Mouse (Mus musculus) MEL (cell line): ENCODE data around the gene Fgg. TPM values are rescaled to one million over a fixed set of nuclear protein-coding genes. Genes with fewer than 3 reads are reported as not detected.

Experiments used
- DNase-seq: peaks from one replicate; pipeline ENCODE4 v3.0.0; 2011; ENCODE audit warnings: low read depth, low spot score
- H3K27ac ChIP-seq: 2 replicates; pipeline ENCODE4 v1.5.1; 2012; ENCODE audit warnings: low read depth, mild to moderate bottlenecking, control low read depth, low read length, moderate library complexity; ENCODE audit not compliant: control insufficient read depth
- H3K27me3 ChIP-seq, 2 experiments: fragments of 150-350 bp in 1 of 2; sonication (generic) in 1 of 2; 2 replicates each; pipeline ENCODE4 v1.6.1; 2012; ENCODE audit warnings: low read length in 2 of 2, mild to moderate bottlenecking in 2 of 2, improper control_type of control experiment in 1 of 2, moderate library complexity in 1 of 2; ENCODE audit not compliant: insufficient read depth in 2 of 2, control insufficient read depth in 1 of 2
- H3K36me3 ChIP-seq, 2 experiments: 2 replicates each; pipeline ENCODE4 v1.6.1; 2012 to 2014; ENCODE audit warnings: low read length in 2 of 2, improper control_type of control experiment in 1 of 2, inconsistent platforms in 1 of 2, mild to moderate bottlenecking in 1 of 2; ENCODE audit not compliant: insufficient read depth in 2 of 2, control insufficient read depth in 1 of 2
- H3K4me1 ChIP-seq, 2 experiments: fragments of 150-350 bp in 1 of 2; sonication (generic) in 1 of 2; 2 replicates each; pipeline ENCODE4 v1.6.1; 2012; ENCODE audit warnings: low read length in 2 of 2, improper control_type of control experiment in 1 of 2, mild to moderate bottlenecking in 1 of 2; ENCODE audit not compliant: insufficient read depth in 2 of 2, control insufficient read depth in 1 of 2
- H3K4me3 ChIP-seq, 2 experiments: fragments of 150-350 bp in 1 of 2; sonication (generic) in 1 of 2; 2 replicates each; pipeline ENCODE4 v1.5.1; 2012; ENCODE audit warnings: low read depth in 2 of 2, low read length in 2 of 2, mild to moderate bottlenecking in 2 of 2, moderate library complexity in 2 of 2, control low read depth in 1 of 2, improper control_type of control experiment in 1 of 2; ENCODE audit not compliant: control insufficient read depth in 1 of 2, insufficient read depth in 1 of 2
- H3K79me2 ChIP-seq: 2 replicates; pipeline ENCODE4 v1.6.1; 2012; ENCODE audit warnings: mild to moderate bottlenecking, low read length, moderate library complexity; ENCODE audit not compliant: control insufficient read depth, poor library complexity, insufficient read depth
- H3K9ac ChIP-seq: 2 replicates; pipeline ENCODE4 v1.6.1; 2012; ENCODE audit warnings: low read depth, mild to moderate bottlenecking, control low read depth, low read length, moderate library complexity; ENCODE audit not compliant: control insufficient read depth, poor library complexity, severe bottlenecking
- H3K9me3 ChIP-seq: fragments of 150-350 bp; sonication (generic); replicated peaks from 2 replicates; pipeline ENCODE4 v1.6.1; 2012; ENCODE audit warnings: mild to moderate bottlenecking, low read length, improper control_type of control experiment, moderate library complexity; ENCODE audit not compliant: insufficient read depth
- BHLHE40 ChIP-seq: IDR thresholded peaks from 2 replicates; pipeline ENCODE4 v1.6.1; 2012; ENCODE audit warnings: low read depth, mild to moderate bottlenecking, inconsistent platforms, low read length, improper control_type of control experiment, borderline replicate concordance
- CHD1 ChIP-seq: IDR thresholded peaks from 2 replicates; pipeline ENCODE4 v1.6.1; 2012; ENCODE audit warnings: low read depth, mild to moderate bottlenecking, inconsistent platforms, low read length, improper control_type of control experiment
- CHD2 ChIP-seq: IDR thresholded peaks from 2 replicates; pipeline ENCODE4 v1.6.1; 2011; ENCODE audit warnings: low read length, improper control_type of control experiment
- E2F4 ChIP-seq: IDR thresholded peaks from 2 replicates; pipeline ENCODE4 v1.6.1; 2011; ENCODE audit warnings: low read depth, low read length, improper control_type of control experiment, borderline replicate concordance
- GATA1 ChIP-seq: IDR thresholded peaks from 2 replicates; pipeline ENCODE4 v1.6.1; 2011; ENCODE audit warnings: low read depth, low read length, improper control_type of control experiment
- HCFC1 ChIP-seq: IDR thresholded peaks from 2 replicates; pipeline ENCODE4 v1.6.1; 2012; ENCODE audit warnings: low read depth, mild to moderate bottlenecking, inconsistent platforms, low read length, improper control_type of control experiment, moderate library complexity
- JUND ChIP-seq: IDR thresholded peaks from 2 replicates; pipeline ENCODE4 v1.6.1; 2011; ENCODE audit warnings: low read depth, mild to moderate bottlenecking, improper control_type of control experiment, low read length
- MAX ChIP-seq: IDR thresholded peaks from 2 replicates; pipeline ENCODE4 v1.6.1; 2011; ENCODE audit warnings: low read length, improper control_type of control experiment
- MAZ ChIP-seq: IDR thresholded peaks from 2 replicates; pipeline ENCODE4 v1.6.1; 2012; ENCODE audit warnings: low read depth, mild to moderate bottlenecking, inconsistent platforms, low read length, improper control_type of control experiment
- MXI1 ChIP-seq: IDR thresholded peaks from 2 replicates; pipeline ENCODE4 v1.6.1; 2011; ENCODE audit warnings: mild to moderate bottlenecking, low read depth, low read length, improper control_type of control experiment
- MYB ChIP-seq: IDR thresholded peaks from 2 replicates; pipeline ENCODE4 v1.6.1; 2011; ENCODE audit warnings: mild to moderate bottlenecking, low read depth, low read length, improper control_type of control experiment
- MYC ChIP-seq: IDR thresholded peaks from 2 replicates; pipeline ENCODE4 v1.6.1; 2011; ENCODE audit warnings: low read depth, mild to moderate bottlenecking, low read length, improper control_type of control experiment, moderate library complexity
- NELFE ChIP-seq: IDR thresholded peaks from 2 replicates; pipeline ENCODE4 v1.6.1; 2011; ENCODE audit warnings: low read depth, low read length, improper control_type of control experiment
- NRF1 ChIP-seq: IDR thresholded peaks from 2 replicates; pipeline ENCODE4 v1.6.1; 2014; ENCODE audit warnings: low read depth, mild to moderate bottlenecking, inconsistent platforms, low read length, improper control_type of control experiment, moderate library complexity; ENCODE audit not compliant: poor library complexity, insufficient read depth, severe bottlenecking
- POLR2AphosphoS2 ChIP-seq: IDR thresholded peaks from 2 replicates; pipeline ENCODE4 v1.6.1; 2011; ENCODE audit warnings: low read length, improper control_type of control experiment
- RCOR1 ChIP-seq: IDR thresholded peaks from 2 replicates; pipeline ENCODE4 v1.6.1; 2012; ENCODE audit warnings: low read depth, mild to moderate bottlenecking, inconsistent platforms, low read length, improper control_type of control experiment
- SIN3A ChIP-seq: IDR thresholded peaks from 2 replicates; pipeline ENCODE4 v1.6.1; 2012; ENCODE audit warnings: low read length, improper control_type of control experiment, inconsistent platforms
- SMC3 ChIP-seq: IDR thresholded peaks from 2 replicates; pipeline ENCODE4 v1.6.1; 2011; ENCODE audit warnings: low read depth, low read length, improper control_type of control experiment
- TAL1 ChIP-seq: IDR thresholded peaks from 2 replicates; pipeline ENCODE4 v1.6.1; 2012; ENCODE audit warnings: mild to moderate bottlenecking, inconsistent platforms, low read length, moderate library complexity, mixed read lengths
- UBTF ChIP-seq: IDR thresholded peaks from 2 replicates; pipeline ENCODE4 v1.6.1; 2012; ENCODE audit warnings: low read depth, mild to moderate bottlenecking, inconsistent platforms, low read length, improper control_type of control experiment, moderate library complexity, borderline replicate concordance; ENCODE audit not compliant: insufficient read depth
- USF2 ChIP-seq, 2 experiments: IDR thresholded peaks; 2 replicates each; pipeline ENCODE4 v1.6.1; 2011 to 2012; ENCODE audit warnings: improper control_type of control experiment in 2 of 2, low read length in 2 of 2, borderline replicate concordance in 1 of 2, inconsistent platforms in 1 of 2, low read depth in 1 of 2, mild to moderate bottlenecking in 1 of 2; ENCODE audit not compliant: insufficient read depth in 1 of 2
- ZC3H11A ChIP-seq: IDR thresholded peaks from 2 replicates; pipeline ENCODE4 v1.6.1; 2012; ENCODE audit warnings: low read depth, mild to moderate bottlenecking, inconsistent platforms, low read length, improper control_type of control experiment
- ZKSCAN1 ChIP-seq: IDR thresholded peaks from 2 replicates; pipeline ENCODE4 v1.6.1; 2012; ENCODE audit warnings: low read depth, mild to moderate bottlenecking, inconsistent platforms, low read length, improper control_type of control experiment, moderate library complexity
- ZMIZ1 ChIP-seq: IDR thresholded peaks from 2 replicates; pipeline ENCODE4 v1.6.1; 2012; ENCODE audit warnings: low read depth, mild to moderate bottlenecking, inconsistent platforms, low read length, improper control_type of control experiment, moderate library complexity
- polyA plus RNA-seq, 2 experiments: library from polyadenylated mRNA; stranded (reverse) in 1 of 2; unstranded in 1 of 2; fragments of >175 nt in 1 of 2; fragments of >200 nt in 1 of 2; gene quantifications; 2 replicates each; pipeline versions ENCODE4 v1.2.1 to v1.2.4; 2012; ENCODE audit warnings: low replicate concordance in 2 of 2, low read depth in 1 of 2; ENCODE audit not compliant: insufficient read length in 2 of 2, insufficient read depth in 1 of 2, missing spikeins in 1 of 2
- total RNA-seq: library from RNA; depleted of rRNA; stranded (reverse); fragments of 300-350 nt; gene quantifications from 2 replicates; pipeline ENCODE4 v1.2.3, GENCODE M21; 2012

Gene Fgg
- total and polyA plus RNA-seq, 3 experiments: not detected

DNA sequence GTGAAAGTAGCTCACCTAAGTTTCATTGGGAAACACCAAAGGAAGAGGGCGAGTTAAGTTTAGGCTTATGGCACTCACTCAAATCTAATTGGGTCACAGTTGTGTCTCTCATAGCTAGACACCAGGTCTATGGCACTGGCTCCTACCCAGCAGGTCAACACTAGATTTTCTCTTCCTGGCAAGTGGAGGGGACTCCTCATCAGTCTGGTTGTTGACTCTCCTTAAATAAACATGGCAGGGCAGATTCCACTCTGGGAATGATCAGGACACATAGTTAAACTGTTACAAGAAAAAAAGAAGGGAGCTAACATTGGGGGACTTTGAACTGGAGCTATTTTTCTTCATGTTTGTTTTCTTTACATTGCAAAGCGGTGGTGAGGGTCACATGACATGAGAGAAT, 12.9 kb downstream of the Fgg start:
- Histone ChIP-seq H3K4me1 (no peaks in the 10 kb centered on the region), H3K36me3 (no peaks in the 10 kb centered on the region), H3K9me3 (no peaks in the 10 kb centered on the region), H3K27me3 (no peaks in the 10 kb centered on the region), H3K4me3 (no peak overlapping the region), H3K27ac (no peak overlapping the region), H3K79me2 (no peaks in the 10 kb centered on the region), H3K9ac (no peak overlapping the region)
- DNase-seq: no peak
- no peak for TF ChIP-seq RCOR1
- TF ChIP-seq UBTF: no peak
- TF ChIP-seq GATA1: no peak
- TF ChIP-seq NRF1: no peak
- TF ChIP-seq NELFE: no peak
- TF ChIP-seq CHD2: no peak
- no peak for TF ChIP-seq USF2 (IDR thresholded peaks at IDR 0.05; ENCODE audit: borderline replicate concordance in 1 of 2, insufficient read depth in 1 of 2, low read depth in 1 of 2, low read length in 2 of 2)
- no peak for TF ChIP-seq BHLHE40
- no peak for TF ChIP-seq MYC
- no peak for TF ChIP-seq ZMIZ1
- TF ChIP-seq HCFC1: no peak
- no peak for TF ChIP-seq JUND
- TF ChIP-seq CHD1: no peak
- TF ChIP-seq POLR2AphosphoS2: no peak
- no peak for TF ChIP-seq ZKSCAN1

DNA sequence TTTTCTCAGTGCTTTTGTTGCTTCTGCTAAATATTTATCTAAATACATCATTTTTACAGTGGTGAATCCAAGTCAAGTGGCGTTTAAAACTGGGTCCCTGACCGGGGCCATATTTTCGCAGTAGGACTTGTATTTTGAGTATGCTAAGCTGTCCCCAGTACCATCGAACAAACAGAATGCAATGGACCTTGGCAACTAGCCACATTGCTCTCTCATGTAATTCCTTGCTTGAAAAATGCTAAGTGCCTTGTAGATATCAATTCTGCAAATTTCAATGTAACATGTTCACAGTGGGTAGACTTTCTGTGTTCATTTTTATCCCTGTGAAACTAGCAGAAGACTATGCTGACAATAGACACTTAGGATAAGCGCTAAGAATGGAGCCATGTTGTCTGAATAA, 13.7 kb downstream of the Fgg start:
- Histone ChIP-seq H3K36me3 (no peaks in the 10 kb centered on the region), H3K9ac (no peak overlapping the region), H3K4me1 (no peaks in the 10 kb centered on the region), H3K79me2 (no peaks in the 10 kb centered on the region), H3K4me3 (no peak overlapping the region), H3K27ac (no peak overlapping the region), H3K9me3 (no peaks in the 10 kb centered on the region), H3K27me3 (no peaks in the 10 kb centered on the region)
- TF ChIP-seq GATA1 (no peak), ZC3H11A (no peak), ZMIZ1 (no peak), MAX (no peak), SIN3A (no peak), SMC3 (no peak), MYB (no peak), TAL1 (no peak), MXI1 (no peak), MAZ (no peak), NELFE (no peak), BHLHE40 (no peak), E2F4 (no peak)
- DNase-seq: no peak
